Comparison of ENCODE assay signal across 30 mouse cellular contexts in genomic region chr19:45668986-45669385, GRCm38 (mm10).
"Had no signal": no experiment of that assay in that cellular context is flagged by ENCODE, and none has a peak within 500 bp of the region (broad histone marks: within the 10 kb centered on the region; RNA-seq: fewer than 3 reads in every experiment).

No protein-coding gene starts in this region.

- H3K27me3 ChIP-seq: limb, embryonic 15.5 days had no signal

- H3K9me3 ChIP-seq: limb, embryonic 10.5 days; limb, embryonic 12.5 days; limb, embryonic 13.5 days; limb, embryonic 15.5 days; liver, embryonic 12.5 days; liver, embryonic 13.5 days; liver, embryonic 15.5 days; lung, embryonic 15.5 days; midbrain, embryonic 10.5 days; midbrain, embryonic 12.5 days; midbrain, embryonic 13.5 days; midbrain, embryonic 15.5 days; neural tube, embryonic 12.5 days had no signal

- H3K4me1 ChIP-seq: limb, embryonic 10.5 days; limb, embryonic 12.5 days; limb, embryonic 13.5 days; limb, embryonic 15.5 days; liver, embryonic 12.5 days; liver, embryonic 13.5 days; liver, embryonic 15.5 days; lung, embryonic 15.5 days; megakaryocyte, embryonic 14.5 days; midbrain, embryonic 12.5 days; midbrain, embryonic 13.5 days; midbrain, embryonic 15.5 days; neural tube, embryonic 12.5 days had no signal

- H3K36me3 ChIP-seq: limb, embryonic 10.5 days; limb, embryonic 12.5 days; limb, embryonic 13.5 days; limb, embryonic 15.5 days; liver, embryonic 12.5 days; liver, embryonic 13.5 days; liver, embryonic 15.5 days; lung, embryonic 15.5 days; midbrain, embryonic 10.5 days; midbrain, embryonic 12.5 days; midbrain, embryonic 13.5 days; midbrain, embryonic 15.5 days; neural tube, embryonic 12.5 days had no signal

- H3K27ac ChIP-seq: limb, embryonic 10.5 days; limb, embryonic 12.5 days; limb, embryonic 13.5 days; limb, embryonic 15.5 days; liver, embryonic 12.5 days; liver, embryonic 13.5 days; liver, embryonic 14.5 days; liver, embryonic 15.5 days; lung, embryonic 15.5 days; macrophage; midbrain, embryonic 10.5 days; midbrain, embryonic 12.5 days; midbrain, embryonic 13.5 days; midbrain, embryonic 15.5 days; neural tube, embryonic 12.5 days had no signal

- DNase-seq: left cerebral cortex, postnatal 4 days; liver; liver, embryonic 13.5 days; liver, postnatal 0 days; lung, adult 18-20 months; lung, adult 2 months; lung, embryonic 14.5 days; lung, postnatal 10 days; lung, postnatal 14 days; lung, postnatal 36 days; lung, postnatal 4 days; midbrain, embryonic 14.5 days had no signal

- H3K4me3 ChIP-seq: limb, embryonic 10.5 days; limb, embryonic 12.5 days; limb, embryonic 13.5 days; limb, embryonic 15.5 days; liver, embryonic 12.5 days; liver, embryonic 13.5 days; liver, embryonic 15.5 days; lung, embryonic 15.5 days; megakaryocyte, embryonic 14.5 days; midbrain, embryonic 10.5 days; midbrain, embryonic 12.5 days; midbrain, embryonic 13.5 days; midbrain, embryonic 15.5 days; myocyte; neural tube, embryonic 12.5 days had no signal

- ATAC-seq: liver, embryonic 12.5 days; liver, postnatal 0 days; lung, postnatal 0 days; midbrain, embryonic 13.5 days; midbrain, embryonic 15.5 days; midbrain, embryonic 16.5 days had no signal
